Mouse (Mus musculus) intestine, embryonic 16.5 days (tissue): ENCODE data around the gene Mia. TPM values are rescaled to one million over a fixed set of nuclear protein-coding genes. Genes with fewer than 3 reads are reported as not detected.

Experiments
- ATAC-seq: fragments of 200-750 bp; cut with Nextera tagmentation; 2 replicates; pipeline ENCODE4 v1.8.0; 2017; ENCODE audit warnings: moderate TSS enrichment, moderate library complexity
- H3K27ac ChIP-seq: fragments of 300-500 bp; sonication (generic); 2 replicates; pipeline ENCODE4 v1.5.1; 2014; ENCODE audit warnings: mild to moderate bottlenecking, low read length
- H3K27me3 ChIP-seq: fragments of 300-500 bp; sonication (generic); replicated peaks from 2 replicates; pipeline ENCODE4 v1.6.1; 2014; ENCODE audit warnings: low read length, control low read depth, mixed read lengths; ENCODE audit not compliant: control insufficient read depth, insufficient read depth
- H3K36me3 ChIP-seq: fragments of 300-500 bp; sonication (generic); 2 replicates; pipeline ENCODE4 v1.6.1; 2014; ENCODE audit warnings: low read length, control low read depth; ENCODE audit not compliant: control insufficient read depth, insufficient read depth
- H3K4me1 ChIP-seq: fragments of 300-500 bp; sonication (generic); 2 replicates; pipeline ENCODE4 v1.6.1; 2014; ENCODE audit warnings: low read length, control low read depth, mixed read lengths; ENCODE audit not compliant: control insufficient read depth, insufficient read depth
- H3K4me2 ChIP-seq: fragments of 300-500 bp; sonication (generic); 2 replicates; pipeline ENCODE4 v1.6.1; 2014; ENCODE audit warnings: low read depth, low read length, control low read depth
- H3K4me3 ChIP-seq: fragments of 300-500 bp; sonication (generic); 2 replicates; pipeline ENCODE4 v1.5.1; 2014; ENCODE audit warnings: mild to moderate bottlenecking, low read length
- H3K9ac ChIP-seq: fragments of 300-500 bp; sonication (generic); 2 replicates; pipeline ENCODE4 v1.6.1; 2014; ENCODE audit warnings: low read depth, low read length
- H3K9me3 ChIP-seq: fragments of 300-500 bp; sonication (generic); 2 replicates; pipeline ENCODE4 v1.6.1; 2016; ENCODE audit warnings: low read length, control low read depth; ENCODE audit not compliant: control insufficient read depth
- WGBS: fragments of 180-500 bp; shearing (Covaris S2); extraction: QIAGEN DNeasy Blood & Tissue Kit; methylation state at CpG from one replicate; pipeline ENCODE4 v1.1.7; 2014; 5-methylcytosine and 5-hydroxymethylcytosine counted together
- polyA plus RNA-seq: library from polyadenylated mRNA; unstranded; fragments of >200 nt; fragmentation: Nextera tagmentation; extraction: Ambion mirVana; gene quantifications from 2 replicates; pipeline ENCODE4 v1.2.1, GENCODE M21; 2015

Mia gene
- polyA plus RNA-seq, 1 experiment from 2014 or later, result 3.8 TPM

GRCm38 (mm10) chr7:27153205-27153764 is 27.7 kb downstream of the Mia start, which contains the start of gene Cyp2t4:
Gene Cyp2t4 (plus strand): TSS chr7:27153714.
- Histone ChIP-seq H3K4me2 (no peak within 1 kb of the TSS), H3K9me3 (no peaks in the 10 kb centered on the region), H3K9ac (no peak within 1 kb of the TSS), H3K36me3 (peaks cover 10% of the 10 kb centered on the region; the same call in 1 of the 2 replicates), H3K27ac (peak within 1 kb of the TSS; percentile 26; the same call in 1 of the 2 replicates), H3K27me3 (no peaks in the 10 kb centered on the region), H3K4me3 (no peak within 1 kb of the TSS), H3K4me1 (peaks cover 4% of the 10 kb centered on the region; the same call in 1 of the 2 replicates)
- ATAC-seq, result peak; percentile 85
- 53% methylated on average over 10 of the region's 10 CpGs for WGBS

DNA sequence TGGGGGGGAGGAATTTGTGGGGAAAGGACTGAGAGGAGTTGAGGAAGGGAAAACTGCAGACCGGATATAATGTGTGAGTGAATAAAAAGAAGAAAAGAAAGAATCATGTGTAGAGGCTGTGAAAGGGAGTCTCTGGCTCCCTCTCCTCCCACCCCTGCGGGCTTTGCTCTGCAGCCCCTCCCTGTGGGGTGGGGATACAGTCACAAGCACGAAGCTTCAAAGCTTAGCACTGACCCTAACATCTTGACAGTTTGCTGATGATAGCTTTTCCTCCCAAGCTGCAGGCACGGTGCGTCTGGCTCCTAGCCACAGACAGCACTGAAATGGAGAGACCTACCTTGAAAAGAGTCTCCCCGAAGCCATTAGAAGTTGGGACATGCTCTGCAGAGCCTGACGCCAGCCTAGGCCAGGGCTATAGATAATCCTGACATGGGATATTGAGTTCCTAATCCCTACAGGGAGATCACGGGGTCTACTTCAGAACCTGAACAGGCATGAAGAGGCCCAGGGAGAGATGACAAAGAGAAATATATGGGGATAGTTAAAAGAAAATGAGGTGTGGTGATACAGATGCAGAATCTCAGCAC is 44.5 kb downstream of the Mia start:
- H3K9ac ChIP-seq, result no peak overlapping the region
- peaks cover 5% of the 10 kb centered on the region; the same call in 1 of the 2 replicates for H3K4me1 ChIP-seq
- no peak overlapping the region for H3K4me3 ChIP-seq
- 53% methylated on average over 8 of the region's 8 CpGs for WGBS
- H3K27me3 ChIP-seq, result no peaks in the 10 kb centered on the region
- no peak overlapping the region for H3K4me2 ChIP-seq
- no peaks in the 10 kb centered on the region for H3K36me3 ChIP-seq
- no peak overlapping the region for H3K27ac ChIP-seq
- H3K9me3 ChIP-seq, result 0 out of 2 replicates have a peak, but pooled peaks cover 1% of the 10 kb centered on the region
- no peak for ATAC-seq

GRCm38 (mm10) chr7:27133757-27134156 is 47.2 kb downstream of the Mia start:
- Histone ChIP-seq H3K4me1 (peaks cover 5% of the 10 kb centered on the region; the same call in 1 of the 2 replicates), H3K36me3 (no peaks in the 10 kb centered on the region), H3K9ac (no peak overlapping the region), H3K9me3 (0 out of 2 replicates have a peak, but pooled peaks cover 3% of the 10 kb centered on the region), H3K4me2 (no peak overlapping the region), H3K27ac (no peak overlapping the region), H3K4me3 (no peak overlapping the region), H3K27me3 (no peaks in the 10 kb centered on the region)
- WGBS, result 80% methylated on average over 4 of the region's 4 CpGs
- peak; percentile 77 for ATAC-seq

DNA sequence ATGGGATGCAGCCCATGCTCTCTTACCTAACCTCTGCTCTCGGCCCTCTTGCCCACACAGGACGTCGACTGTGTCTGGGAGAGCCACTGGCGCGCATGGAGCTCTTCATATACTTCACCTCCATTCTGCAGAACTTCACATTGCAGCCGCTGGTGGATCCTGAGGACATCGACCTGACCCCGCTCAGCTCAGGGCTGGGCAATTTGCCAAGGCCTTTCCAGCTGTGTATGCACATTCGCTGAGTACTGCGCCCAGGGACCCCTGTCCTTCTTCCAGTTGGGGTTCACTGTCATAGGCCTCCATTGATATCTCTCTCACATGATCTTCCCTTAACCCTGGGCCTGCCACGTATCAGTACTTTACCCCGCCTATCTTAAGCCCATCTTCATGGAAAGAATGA is 47.8 kb downstream of the Mia start:
- peak; percentile 68 for ATAC-seq
- Histone ChIP-seq H3K9ac (no peak overlapping the region), H3K27me3 (no peaks in the 10 kb centered on the region), H3K27ac (no peak overlapping the region; the same call in 1 of the 2 replicates), H3K4me3 (no peak overlapping the region), H3K4me1 (peaks cover 5% of the 10 kb centered on the region; the same call in 1 of the 2 replicates), H3K9me3 (0 out of 2 replicates have a peak, but pooled peaks cover 3% of the 10 kb centered on the region), H3K4me2 (no peak overlapping the region), H3K36me3 (no peaks in the 10 kb centered on the region)
- 51% methylated on average over 12 of the region's 12 CpGs for WGBS

DNA sequence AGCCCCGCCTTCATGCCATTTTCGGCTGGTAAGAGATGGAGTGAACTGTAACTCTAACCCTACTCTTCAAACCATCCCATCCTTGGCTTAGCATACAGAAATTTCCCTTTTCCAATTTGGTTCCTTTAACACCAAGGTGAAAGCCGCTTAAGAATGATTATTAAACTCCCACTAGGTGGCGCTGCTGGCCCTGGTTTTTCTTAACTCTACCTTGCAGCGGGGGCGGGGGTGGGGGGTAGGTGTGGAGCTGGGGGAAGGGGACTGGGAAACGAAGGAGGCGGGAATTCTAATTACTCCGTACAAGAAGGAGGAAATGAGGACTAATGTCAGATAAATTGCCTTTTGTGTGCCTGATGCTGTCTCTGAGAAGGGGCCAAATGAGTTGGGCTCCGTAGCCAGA is 48.4 kb downstream of the Mia start:
- 14% methylated on average over 10 of the region's 10 CpGs for WGBS
- Histone ChIP-seq H3K36me3 (no peaks in the 10 kb centered on the region), H3K4me3 (no peak overlapping the region), H3K27ac (no peak overlapping the region; the same call in 1 of the 2 replicates), H3K4me1 (peaks cover 5% of the 10 kb centered on the region; the same call in 1 of the 2 replicates), H3K27me3 (no peaks in the 10 kb centered on the region), H3K9me3 (0 out of 2 replicates have a peak, but pooled peaks cover 3% of the 10 kb centered on the region), H3K4me2 (0 out of 2 replicates have a peak overlapping the region, but pooled peaks have one; percentile 9), H3K9ac (no peak overlapping the region)
- 0 out of 2 replicates have a peak, but pooled peaks have one; percentile 7 for ATAC-seq

DNA sequence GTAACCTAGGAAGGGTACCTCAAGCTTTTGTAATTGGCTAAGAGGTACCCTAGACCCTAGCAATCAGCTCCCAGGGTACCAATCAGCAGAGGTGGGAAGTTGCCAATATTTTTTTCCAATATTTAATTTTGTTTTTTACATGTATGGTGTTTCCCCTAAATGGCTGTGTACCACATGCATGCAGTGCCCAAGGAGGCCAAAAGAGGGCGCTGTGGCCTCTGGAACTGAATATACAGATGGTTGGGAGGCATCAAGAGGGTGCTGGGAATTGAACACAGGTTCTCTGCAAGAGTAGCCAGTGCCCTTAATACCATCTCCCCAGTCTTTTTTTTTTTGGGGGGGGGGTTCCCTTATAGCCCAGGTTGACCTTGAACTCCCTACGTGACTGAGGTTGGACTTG is 49.6 kb downstream of the Mia start:
- peaks cover 5% of the 10 kb centered on the region; the same call in 1 of the 2 replicates for H3K4me1 ChIP-seq
- WGBS, result 57% methylated on average over 2 of the region's 2 CpGs
- no peaks in the 10 kb centered on the region for H3K36me3 ChIP-seq

GRCm38 (mm10) chr7:27130521-27131370 is 50.2 kb downstream of the Mia start:
- H3K27ac ChIP-seq, result no peak overlapping the region
- peaks cover 5% of the 10 kb centered on the region; the same call in 1 of the 2 replicates for H3K4me1 ChIP-seq
- no peaks in the 10 kb centered on the region for H3K36me3 ChIP-seq
- no peaks in the 10 kb centered on the region for H3K27me3 ChIP-seq
- no peak for ATAC-seq
- H3K9ac ChIP-seq, result no peak overlapping the region
- H3K4me2 ChIP-seq, result no peak overlapping the region
- no peak overlapping the region for H3K4me3 ChIP-seq
- 88% methylated on average over 22 of the region's 22 CpGs for WGBS
- H3K9me3 ChIP-seq, result 0 out of 2 replicates have a peak, but pooled peaks cover 3% of the 10 kb centered on the region

More for the DNA sequence above, 49.6 kb downstream of the Mia start:
- no peak overlapping the region for H3K4me2 ChIP-seq
- 0 out of 2 replicates have a peak, but pooled peaks cover 3% of the 10 kb centered on the region for H3K9me3 ChIP-seq
- no peaks in the 10 kb centered on the region for H3K27me3 ChIP-seq
- no peak overlapping the region for H3K4me3 ChIP-seq
- H3K27ac ChIP-seq, result no peak overlapping the region
- ATAC-seq, result no peak
- H3K9ac ChIP-seq, result no peak overlapping the region

DNA sequence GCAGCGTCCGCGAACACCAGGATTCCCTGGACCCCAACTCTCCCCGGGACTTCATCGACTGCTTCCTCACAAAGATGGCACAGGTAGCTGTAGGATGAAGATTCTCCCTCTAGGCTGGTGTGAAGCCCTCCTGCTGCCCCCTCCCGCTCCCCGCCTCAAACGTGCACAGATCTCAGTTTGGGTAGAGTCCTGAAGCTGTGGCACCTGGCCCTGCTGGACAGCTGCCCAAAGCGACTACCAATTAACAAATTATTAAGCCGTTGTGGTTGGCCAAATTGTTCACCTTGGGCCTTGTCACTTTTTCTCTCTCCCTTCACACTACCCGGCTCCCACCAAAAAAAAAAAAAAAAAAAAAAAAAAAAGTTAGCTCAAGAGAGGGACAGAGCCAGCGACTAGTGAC is 51.1 kb downstream of the Mia start:
- Histone ChIP-seq H3K9ac (no peak overlapping the region), H3K9me3 (0 out of 2 replicates have a peak, but pooled peaks cover 3% of the 10 kb centered on the region)

More for the DNA sequence above, 51.1 kb downstream of the Mia start:
- no peaks in the 10 kb centered on the region for H3K27me3 ChIP-seq
- H3K4me3 ChIP-seq, result no peak overlapping the region
- ATAC-seq, result no peak
- peaks cover 5% of the 10 kb centered on the region; the same call in 1 of the 2 replicates for H3K4me1 ChIP-seq
- H3K4me2 ChIP-seq, result no peak overlapping the region
- WGBS, result 87% methylated on average over 12 of the region's 12 CpGs
- no peaks in the 10 kb centered on the region for H3K36me3 ChIP-seq
- H3K27ac ChIP-seq, result no peak overlapping the region
